Mouse (Mus musculus): ENCODE measurements around the gene Gal3st2. TPM values are rescaled to one million over a fixed set of nuclear protein-coding genes. Genes with fewer than 3 reads are reported as not detected.

Gene Gal3st2
- total and polyA plus RNA-seq, 3 experiments = not detected

- TF ChIP-seq ZC3H11A (IDR thresholded peaks at IDR 0.05; ENCODE audit: low read depth, low read length) (peak; percentile 26; the same call in 1 of the 2 replicates), KAT2A (conservative IDR thresholded peaks at IDR 0.05; ENCODE audit: low read depth, low read length) (peak; percentile 74), SMC3 (IDR thresholded peaks at IDR 0.05; ENCODE audit: low read depth, low read length) (no peak; the same call in 1 of the 2 replicates), ZKSCAN1 (IDR thresholded peaks at IDR 0.05; ENCODE audit: low read depth, low read length) (no peak), POLR2AphosphoS2 (IDR thresholded peaks at IDR 0.05; ENCODE audit: low read length) (peak; percentile 99), TCF12 (IDR thresholded peaks at IDR 0.05; ENCODE audit: low read depth, low read length) (peak; percentile 52; the same call in 1 of the 2 replicates), TBP (IDR thresholded peaks at IDR 0.05; ENCODE audit: low read depth, low read length) (peak; percentile 95), CHD1 (IDR thresholded peaks at IDR 0.05; ENCODE audit: low read depth, low read length) (0 out of 2 replicates have a peak, but pooled peaks have one; percentile 4), TAL1 (IDR thresholded peaks at IDR 0.05; ENCODE audit: low read length) (no peak), MAZ (IDR thresholded peaks at IDR 0.05; ENCODE audit: low read depth, low read length) (peak; percentile 97), ZNF384 (IDR thresholded peaks at IDR 0.05; ENCODE audit: low read depth, low read length) (peak; percentile 66), MEF2A (IDR thresholded peaks at IDR 0.05; ENCODE audit: extremely low read depth, insufficient replicate concordance, low read depth, low read length, poor library complexity, severe bottlenecking) (no peak), UBTF (IDR thresholded peaks at IDR 0.05; ENCODE audit: borderline replicate concordance, insufficient read depth, low read depth, low read length) (no peak), SIN3A (IDR thresholded peaks at IDR 0.05; ENCODE audit: low read length) (peak; percentile 86), JUND (IDR thresholded peaks at IDR 0.05; ENCODE audit: low read depth, low read length) (no peak)
Observed at GRCm38 (mm10) chr1:93825105-93825674, 35.9 kb upstream of the Gal3st2 start (continued).

GRCm38 (mm10) chr1:93825771-93826539 lies 35.2 kb upstream of the Gal3st2 start:
- H3K36me3 ChIP-seq (ENCODE audit: control insufficient read depth in 1 of 2, insufficient read depth in 2 of 2, low read length in 2 of 2) = peaks cover 0 to 9% of the 10 kb centered on the region in 2 experiments; a peak in 2 of 4 replicates
- H3K4me1 ChIP-seq (ENCODE audit: control insufficient read depth in 1 of 2, insufficient read depth in 2 of 2, low read length in 2 of 2) = peaks cover 9 to 19% of the 10 kb centered on the region in 2 experiments; a peak in 3 of 4 replicates
- H3K27ac ChIP-seq (ENCODE audit: control insufficient read depth, low read depth, low read length) = peak overlapping the region; percentile 69
- H3K27me3 ChIP-seq (ENCODE audit: control insufficient read depth in 1 of 2, insufficient read depth in 2 of 2, low read length in 2 of 2) = no peaks in the 10 kb centered on the region
- no peak for DNase-seq (ENCODE audit: low read depth, low spot score)
- peak overlapping the region; percentile 57 to 98 for H3K4me3 ChIP-seq (ENCODE audit: control insufficient read depth in 1 of 2, insufficient read depth in 1 of 2, low read depth in 2 of 2, low read length in 2 of 2)
- TF ChIP-seq MYB (IDR thresholded peaks at IDR 0.05; ENCODE audit: low read depth, low read length) (no peak), MXI1 (IDR thresholded peaks at IDR 0.05; ENCODE audit: low read depth, low read length) (no peak), CTCF (IDR thresholded peaks at IDR 0.05 in 2 of 3, conservative IDR thresholded peaks at IDR 0.05 in 1 of 3; ENCODE audit: control insufficient read depth in 1 of 3, insufficient read depth in 1 of 3, low read depth in 2 of 3, low read length in 3 of 3, poor library complexity in 1 of 3, severe bottlenecking in 1 of 3) (no peak; a peak in 1 of 6 replicates), EP300 (IDR thresholded peaks at IDR 0.05; ENCODE audit: low read depth in 1 of 2, low read length in 2 of 2) (no peak), USF1 (IDR thresholded peaks at IDR 0.05; ENCODE audit: low read depth, low read length) (no peak), MAFK (IDR thresholded peaks at IDR 0.05; ENCODE audit: borderline replicate concordance, low read depth, low read length) (no peak), USF2 (IDR thresholded peaks at IDR 0.05; ENCODE audit: borderline replicate concordance in 1 of 2, insufficient read depth in 1 of 2, low read depth in 1 of 2, low read length in 2 of 2) (no peak), POLR2AphosphoS5 (IDR thresholded peaks at IDR 0.05; ENCODE audit: borderline replicate concordance, low read depth, low read length) (no peak), CHD2 (IDR thresholded peaks at IDR 0.05; ENCODE audit: low read length) (no peak), ZNF384 (IDR thresholded peaks at IDR 0.05; ENCODE audit: low read depth, low read length) (no peak), RAD21 (IDR thresholded peaks at IDR 0.05; ENCODE audit: low read depth, low read length) (no peak), MEF2A (IDR thresholded peaks at IDR 0.05; ENCODE audit: extremely low read depth, insufficient replicate concordance, low read depth, low read length, poor library complexity, severe bottlenecking) (no peak), NELFE (IDR thresholded peaks at IDR 0.05; ENCODE audit: low read depth, low read length) (no peak)
- peak overlapping the region; percentile 62 for H3K9ac ChIP-seq (ENCODE audit: control insufficient read depth, low read depth, low read length, poor library complexity, severe bottlenecking)
- no peaks in the 10 kb centered on the region for H3K9me3 ChIP-seq (replicated peaks; ENCODE audit: insufficient read depth, low read length)
- peaks cover 3% of the 10 kb centered on the region for H3K79me2 ChIP-seq (ENCODE audit: control insufficient read depth, insufficient read depth, low read length, poor library complexity)
